Mouse (Mus musculus) myocyte (in vitro differentiated cells): Measurements from ENCODE around the gene Olfr284. TPM values are rescaled to one million over a fixed set of nuclear protein-coding genes. Genes with fewer than 3 reads are reported as not detected.

ENCODE experiments used
- H3K27me3 ChIP-seq: one replicate; pipeline ENCODE4 v1.6.1; 2011; ENCODE audit not compliant: control insufficient read depth, insufficient read depth, insufficient read length
- H3K36me3 ChIP-seq: one replicate; pipeline ENCODE4 v1.6.1; 2011; ENCODE audit not compliant: control insufficient read depth, insufficient read depth
- H3K4me2 ChIP-seq: one replicate; pipeline ENCODE4 v1.6.1; 2011; ENCODE audit warnings: low read depth, control low read depth
- H3K4me3 ChIP-seq: one replicate; pipeline ENCODE4 v1.5.1; 2011; ENCODE audit warnings: mild to moderate bottlenecking, control low read depth, moderate library complexity
- H3K79me2 ChIP-seq: one replicate; pipeline ENCODE4 v1.6.1; 2011; ENCODE audit not compliant: control insufficient read depth, insufficient read depth
- H3ac ChIP-seq: one replicate; pipeline ENCODE4 v1.6.1; 2011; ENCODE audit not compliant: control insufficient read depth, insufficient read length
- CEBPB ChIP-seq: IDR thresholded peaks from 2 replicates; pipeline ENCODE4 v1.6.1; 2011; ENCODE audit warnings: mild to moderate bottlenecking, moderate library complexity; ENCODE audit not compliant: poor library complexity, insufficient read depth, severe bottlenecking
- E2F4 ChIP-seq: IDR thresholded peaks from one replicate; pipeline ENCODE4 v1.6.1; 2011; ENCODE audit warnings: mild to moderate bottlenecking, control low read depth, moderate library complexity; ENCODE audit not compliant: insufficient read depth
- MAX ChIP-seq: IDR thresholded peaks from one replicate; pipeline ENCODE4 v1.6.1; 2011; ENCODE audit warnings: low read depth, mild to moderate bottlenecking, control low read depth
- MYOD1 ChIP-seq, 3 experiments: IDR thresholded peaks; one replicate each; pipeline ENCODE4 v1.6.1; 2011; ENCODE audit warnings: control low read depth in 2 of 3, low read depth in 2 of 3, mild to moderate bottlenecking in 2 of 3, moderate library complexity in 1 of 3; ENCODE audit not compliant: insufficient read length in 2 of 3, control insufficient read depth in 1 of 3
- MYOG ChIP-seq, 3 experiments: IDR thresholded peaks; one replicate each; pipeline ENCODE4 v1.6.1; 2011; ENCODE audit warnings: control low read depth in 2 of 3, low read depth in 2 of 3, mild to moderate bottlenecking in 2 of 3; ENCODE audit not compliant: insufficient read length in 2 of 3, control insufficient read depth in 1 of 3, insufficient read depth in 1 of 3
- POLR2A ChIP-seq: IDR thresholded peaks from one replicate; pipeline ENCODE4 v1.6.1; 2011; ENCODE audit warnings: low read depth, mild to moderate bottlenecking, control low read depth, moderate library complexity; ENCODE audit not compliant: insufficient read length
- POLR2AphosphoS2 ChIP-seq: IDR thresholded peaks from one replicate; pipeline ENCODE4 v1.6.1; 2011; ENCODE audit warnings: low read depth, control low read depth; ENCODE audit not compliant: insufficient read length
- REST ChIP-seq: IDR thresholded peaks from one replicate; pipeline ENCODE4 v1.6.1; 2011; ENCODE audit warnings: mild to moderate bottlenecking, control low read depth, moderate library complexity; ENCODE audit not compliant: insufficient read depth, insufficient read length
- SRF ChIP-seq: IDR thresholded peaks from one replicate; pipeline ENCODE4 v1.6.1; 2011; ENCODE audit warnings: low read depth; ENCODE audit not compliant: control insufficient read depth, insufficient read length
- TCF12 ChIP-seq: IDR thresholded peaks from one replicate; pipeline ENCODE4 v1.6.1; 2011; ENCODE audit warnings: mild to moderate bottlenecking, control low read depth; ENCODE audit not compliant: poor library complexity, insufficient read depth, severe bottlenecking
- TCF3 ChIP-seq: IDR thresholded peaks from one replicate; pipeline ENCODE4 v1.6.1; 2011; ENCODE audit warnings: low read depth, control low read depth; ENCODE audit not compliant: insufficient read length
- USF1 ChIP-seq: IDR thresholded peaks from one replicate; pipeline ENCODE4 v1.6.1; 2011; ENCODE audit warnings: low read depth, mild to moderate bottlenecking, control low read depth, moderate library complexity
- polyA plus RNA-seq: library from polyadenylated mRNA; unstranded; fragments of >200 nt; fragmentation: generic; extraction: Trizol; gene quantifications from one replicate; pipeline ENCODE4 v1.2.1, GENCODE M21; 2012; ENCODE audit warnings: missing spikeins

Olfr284 gene
- polyA plus RNA-seq, 1 experiment, result not detected

GRCm38 (mm10) chr15:98317177-98317724, 23.5 kb downstream of the Olfr284 start, which contains the start of gene Olfr285:
Gene Olfr285, minus strand, starts transcription at chr15:98317353.
- no peak within 1 kb of the TSS for H3K4me3 ChIP-seq
- no peak within 1 kb of the TSS for H3K4me2 ChIP-seq
- H3K27me3 ChIP-seq, result no peaks in the 10 kb centered on the region
- H3K36me3 ChIP-seq, result no peaks in the 10 kb centered on the region
- no peak within 1 kb of the TSS for H3ac ChIP-seq
- H3K79me2 ChIP-seq, result no peaks in the 10 kb centered on the region
- TF ChIP-seq REST, result no peak
- TF ChIP-seq USF1, result no peak
- no peak for TF ChIP-seq MYOD1 (IDR thresholded peaks at IDR 0.05; ENCODE audit: control insufficient read depth in 1 of 3, insufficient read length in 2 of 3, low read depth in 2 of 3)
- TF ChIP-seq SRF, result no peak
- TF ChIP-seq E2F4, result no peak
- TF ChIP-seq MAX, result no peak
- TF ChIP-seq MYOG (IDR thresholded peaks at IDR 0.05; ENCODE audit: control insufficient read depth in 1 of 3, insufficient read depth in 1 of 3, insufficient read length in 2 of 3, low read depth in 2 of 3), result no peak
- no peak for TF ChIP-seq TCF12
- no peak for TF ChIP-seq TCF3
- no peak for TF ChIP-seq POLR2A
- no peak for TF ChIP-seq CEBPB
- no peak for TF ChIP-seq POLR2AphosphoS2

GRCm38 (mm10) chr15:98315703-98316102, 25.1 kb downstream of the Olfr284 start:
- no peak for TF ChIP-seq POLR2A
- no peak for TF ChIP-seq REST
- TF ChIP-seq POLR2AphosphoS2, result no peak
- Histone ChIP-seq H3K36me3 (no peaks in the 10 kb centered on the region), H3K4me2 (no peak overlapping the region), H3ac (no peak overlapping the region), H3K79me2 (no peaks in the 10 kb centered on the region), H3K27me3 (no peaks in the 10 kb centered on the region), H3K4me3 (no peak overlapping the region)

- H3K27me3 ChIP-seq, result peaks cover 11% of the 10 kb centered on the region
- no peaks in the 10 kb centered on the region for H3K79me2 ChIP-seq
- no peak within 1 kb of the TSS for H3K4me3 ChIP-seq
- no peaks in the 10 kb centered on the region for H3K36me3 ChIP-seq
- no peak within 1 kb of the TSS for H3K4me2 ChIP-seq
- TF ChIP-seq E2F4 (no peak), MYOD1 (IDR thresholded peaks at IDR 0.05; ENCODE audit: control insufficient read depth in 1 of 3, insufficient read length in 2 of 3, low read depth in 2 of 3) (no peak), POLR2AphosphoS2 (no peak), CEBPB (no peak), TCF12 (no peak), MAX (no peak), REST (no peak), SRF (no peak), MYOG (IDR thresholded peaks at IDR 0.05; ENCODE audit: control insufficient read depth in 1 of 3, insufficient read depth in 1 of 3, insufficient read length in 2 of 3, low read depth in 2 of 3) (no peak), TCF3 (no peak), POLR2A (no peak), USF1 (no peak)
- H3ac ChIP-seq, result no peak within 1 kb of the TSS
Measured at GRCm38 (mm10) chr15:98295628-98296551, 44.9 kb downstream of the Olfr284 start, which contains the start of gene Zfp641. Gene Zfp641, minus strand, starts transcription at chr15:98296161.

GRCm38 (mm10) chr15:98293651-98294050, 47.1 kb downstream of the Olfr284 start:
- Histone ChIP-seq H3K79me2 (no peaks in the 10 kb centered on the region), H3K4me3 (no peak overlapping the region), H3K36me3 (no peaks in the 10 kb centered on the region), H3K27me3 (peaks cover 25% of the 10 kb centered on the region), H3ac (no peak overlapping the region), H3K4me2 (no peak overlapping the region)
- TF ChIP-seq CEBPB (no peak), MAX (no peak), TCF3 (no peak), MYOD1 (IDR thresholded peaks at IDR 0.05; ENCODE audit: control insufficient read depth in 1 of 3, insufficient read length in 2 of 3, low read depth in 2 of 3) (no peak)

Other genes starting within 250 kb of the Olfr284 start
- gene Pfkm, start 248.4 kb downstream of the Olfr284 start, polyA plus RNA-seq, result 401 TPM
- 10.4 TPM for gene Senp1, start 247.2 kb downstream of the Olfr284 start, polyA plus RNA-seq
- 50.3 TPM for gene Asb8, start 175.4 kb downstream of the Olfr284 start, polyA plus RNA-seq
- 0.05 TPM for gene Ccdc184, start 173.8 kb downstream of the Olfr284 start, polyA plus RNA-seq
- not detected for gene Olfr288, start 145.4 kb downstream of the Olfr284 start, polyA plus RNA-seq
- not detected for gene Gm44579, start 120.0 kb downstream of the Olfr284 start, polyA plus RNA-seq
- gene Olfr287, start 119.9 kb downstream of the Olfr284 start, polyA plus RNA-seq, result not detected
- not detected for gene Olfr286, start 106.5 kb downstream of the Olfr284 start, polyA plus RNA-seq
- gene H1fnt, start 83.7 kb downstream of the Olfr284 start, polyA plus RNA-seq, result not detected
- not detected for gene Zfp641, start 44.8 kb downstream of the Olfr284 start, polyA plus RNA-seq
- not detected for gene Olfr285, start 23.6 kb downstream of the Olfr284 start, polyA plus RNA-seq
- not detected for gene Olfr283, start 40.0 kb upstream of the Olfr284 start, polyA plus RNA-seq
- gene Olfr282, start 90.2 kb upstream of the Olfr284 start, polyA plus RNA-seq, result not detected
- gene Olfr281, start 111.6 kb upstream of the Olfr284 start, polyA plus RNA-seq, result not detected
- not detected for gene OR5BS1P, start 128.9 kb upstream of the Olfr284 start, polyA plus RNA-seq
- gene Lalba, start 141.7 kb upstream of the Olfr284 start, polyA plus RNA-seq, result not detected
- gene Olfr279, start 151.4 kb upstream of the Olfr284 start, polyA plus RNA-seq, result not detected
- gene Kansl2, start 193.3 kb upstream of the Olfr284 start, polyA plus RNA-seq, result 109 TPM
- 12.6 TPM for gene Ccnt1, start 229.9 kb upstream of the Olfr284 start, polyA plus RNA-seq
- 0.10 TPM for gene 4930415O20Rik, start 230.0 kb upstream of the Olfr284 start, polyA plus RNA-seq